Comparison of ENCODE assay signal across 26 mouse cellular contexts in the genomic region with DNA sequence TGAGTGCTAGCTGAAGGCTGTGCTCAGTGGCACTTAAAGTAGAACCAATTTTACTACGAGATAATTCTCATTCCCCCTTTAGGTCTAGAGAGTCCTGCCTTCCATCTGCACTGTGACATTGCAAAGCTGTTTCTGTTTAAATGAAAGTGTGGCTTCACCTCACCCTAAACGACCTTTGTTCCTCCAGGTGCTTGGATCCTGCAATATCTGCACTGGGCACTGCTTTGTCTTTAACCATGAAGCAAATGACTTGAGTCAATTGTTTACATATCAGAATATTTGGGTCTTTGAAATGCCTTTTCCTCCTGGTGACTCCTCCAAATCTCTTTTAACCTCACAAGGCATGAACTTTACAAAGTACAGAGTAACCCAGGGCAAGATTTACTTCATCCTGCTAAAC.
DNase-seq lines count a peak whose midpoint lies in the region; ATAC-seq and TF ChIP-seq lines count a peak whose summit lies in the region.
"Had no signal": no experiment of that assay in that cellular context is flagged by ENCODE, and none has a peak within 500 bp of the region (broad histone marks: within the 10 kb centered on the region; RNA-seq: fewer than 3 reads in every experiment).

No protein-coding gene starts in this region.

- no peak overlapping the region for H3K4me2 ChIP-seq in heart, embryonic 15.5 days
- no peak overlapping the region for H3K4me2 ChIP-seq in liver, embryonic 11.5 days
- H3K4me2 ChIP-seq: embryonic facial prominence, embryonic 13.5 days; forebrain, embryonic 15.5 days; heart, embryonic 11.5 days; hindbrain, embryonic 14.5 days; limb, embryonic 15.5 days; midbrain, embryonic 12.5 days; neural tube, embryonic 12.5 days had no signal

- no peak overlapping the region for H3K9ac ChIP-seq in heart, embryonic 15.5 days
- H3K9ac ChIP-seq in liver, adult 2 months (ENCODE audit: low read depth, low read length) = no peak overlapping the region
- no peak overlapping the region for H3K9ac ChIP-seq in liver, embryonic 11.5 days (ENCODE audit: low read depth, low read length)
- H3K9ac ChIP-seq: embryonic facial prominence, embryonic 13.5 days; forebrain, embryonic 15.5 days; hindbrain, embryonic 14.5 days; limb, embryonic 15.5 days; liver, postnatal 0 days; midbrain, embryonic 12.5 days; neural tube, embryonic 12.5 days had no signal

- 23% methylated on average over 2 of the region's 2 CpGs for WGBS in heart, embryonic 15.5 days
- 37% methylated on average over 2 of the region's 2 CpGs for WGBS in liver, adult 2 months
- 45% methylated on average over 2 of the region's 2 CpGs for WGBS in liver, embryonic 11.5 days
- WGBS in large intestine, adult 2 months = 17% methylated on average over 2 of the region's 2 CpGs

- H3K27ac ChIP-seq in heart, embryonic 15.5 days = peak overlapping the region; percentile 4; the same call in 1 of the 2 replicates
- H3K27ac ChIP-seq in liver, adult 2 months (replicated peaks; ENCODE audit: insufficient read depth, low read depth, low read length) = no peak overlapping the region
- H3K27ac ChIP-seq in liver, embryonic 11.5 days (ENCODE audit: low read depth, low read length) = no peak overlapping the region
- H3K27ac ChIP-seq: embryonic facial prominence, embryonic 13.5 days; forebrain, embryonic 10.5 days; forebrain, embryonic 15.5 days; hindbrain, embryonic 14.5 days; limb, embryonic 10.5 days; limb, embryonic 15.5 days; midbrain, embryonic 12.5 days; neural tube, embryonic 12.5 days had no signal

- no peak for DNase-seq in heart, postnatal 4 days
- peak; percentile 15 for DNase-seq in liver, adult 2 months (ENCODE audit: extremely low read depth, low read depth, low spot score)
- DNase-seq in liver, embryonic 11.5 days (ENCODE audit: low spot score) = no peak
- peak; percentile 52 for DNase-seq in large intestine, adult 2 months (ENCODE audit: low read depth, low spot score)
- DNase-seq in left cerebral cortex, postnatal 25 days (ENCODE audit: low spot score in 2 of 2) = no peak
- no peak for DNase-seq in gastrocnemius, postnatal 4 days (ENCODE audit: low spot score in 2 of 2)
- DNase-seq: adrenal gland, postnatal 25 days; cerebellum, adult 11-12 months; cerebellum, adult 9-11 months; gastrocnemius, postnatal 36 days; kidney, postnatal 36 days; liver, postnatal 0 days; lung, postnatal 36 days; right cerebral cortex, postnatal 4 days had no signal

- H3K36me3 ChIP-seq in heart, embryonic 15.5 days = no peaks in the 10 kb centered on the region; the same call in 1 of the 2 replicates
- H3K36me3 ChIP-seq in liver, adult 2 months (ENCODE audit: control insufficient read depth, insufficient read depth, low read length) = no peaks in the 10 kb centered on the region
- H3K36me3 ChIP-seq in liver, embryonic 11.5 days (ENCODE audit: control insufficient read depth, insufficient read depth, low read length) = no peaks in the 10 kb centered on the region
- H3K36me3 ChIP-seq: embryonic facial prominence, embryonic 13.5 days; forebrain, embryonic 10.5 days; forebrain, embryonic 15.5 days; limb, embryonic 10.5 days; limb, embryonic 15.5 days; midbrain, embryonic 12.5 days; neural tube, embryonic 12.5 days had no signal

- H3K4me1 ChIP-seq in heart, embryonic 15.5 days (replicated peaks) = peaks cover 24% of the 10 kb centered on the region
- no peaks in the 10 kb centered on the region for H3K4me1 ChIP-seq in liver, adult 2 months (ENCODE audit: control insufficient read depth, insufficient read depth, low read length)
- peaks cover 3% of the 10 kb centered on the region for H3K4me1 ChIP-seq in liver, embryonic 11.5 days (replicated peaks; ENCODE audit: control insufficient read depth, insufficient read depth, low read length)
- H3K4me1 ChIP-seq: limb, embryonic 15.5 days; midbrain, embryonic 12.5 days; neural tube, embryonic 12.5 days had no signal

- no peaks in the 10 kb centered on the region for H3K27me3 ChIP-seq in heart, embryonic 15.5 days
- no peaks in the 10 kb centered on the region for H3K27me3 ChIP-seq in liver, adult 2 months (ENCODE audit: control insufficient read depth, insufficient read depth, low read length)
- no peaks in the 10 kb centered on the region for H3K27me3 ChIP-seq in liver, embryonic 11.5 days (replicated peaks; ENCODE audit: control insufficient read depth, insufficient read depth, low read length)
- H3K27me3 ChIP-seq: embryonic facial prominence, embryonic 13.5 days; forebrain, embryonic 15.5 days; limb, embryonic 15.5 days; midbrain, embryonic 12.5 days; neural tube, embryonic 12.5 days had no signal

- intact Hi-C loops in left cerebral cortex, postnatal 25 days (cut with DNase I) = no loop called here

- TF ChIP-seq CTCF in liver, adult 2 months (IDR thresholded peaks at IDR 0.05; ENCODE audit: low read depth, low read length) = no peak

- no peak for ATAC-seq in heart, embryonic 15.5 days (replicated peaks; ENCODE audit: insufficient number of reproducible peaks, insufficient read depth, low FRiP score, low read depth)
- ATAC-seq in liver, embryonic 11.5 days (replicated peaks; ENCODE audit: low FRiP score) = no peak; the same call in 1 of the 2 replicates
- ATAC-seq: forebrain, embryonic 15.5 days; inflammation-experienced regulatory T-cells, adult 6 months; liver, postnatal 0 days had no signal

- H3K79me2 ChIP-seq in liver, adult 2 months (ENCODE audit: control insufficient read depth, insufficient read depth, low read length) = no peaks in the 10 kb centered on the region

- no peak overlapping the region for H3K4me3 ChIP-seq in heart, embryonic 15.5 days
- no peak overlapping the region for H3K4me3 ChIP-seq in liver, adult 2 months (ENCODE audit: insufficient read depth, low read depth, low read length)
- no peak overlapping the region for H3K4me3 ChIP-seq in liver, embryonic 11.5 days (ENCODE audit: low read depth, low read length)
- H3K4me3 ChIP-seq: embryonic facial prominence, embryonic 13.5 days; forebrain, embryonic 10.5 days; forebrain, embryonic 15.5 days; limb, embryonic 10.5 days; limb, embryonic 15.5 days; midbrain, embryonic 12.5 days; myocyte; neural tube, embryonic 12.5 days had no signal

- no peak for TF ChIP-seq POLR2A in liver, adult 2 months (IDR thresholded peaks at IDR 0.05; ENCODE audit: extremely low read depth, insufficient read depth, low read length)

- H3K9me3 ChIP-seq in heart, embryonic 15.5 days (replicated peaks) = no peaks in the 10 kb centered on the region
- no peaks in the 10 kb centered on the region for H3K9me3 ChIP-seq in liver, embryonic 11.5 days (ENCODE audit: control insufficient read depth, low read length)
- H3K9me3 ChIP-seq: embryonic facial prominence, embryonic 13.5 days; forebrain, embryonic 10.5 days; forebrain, embryonic 15.5 days; limb, embryonic 10.5 days; limb, embryonic 15.5 days; midbrain, embryonic 12.5 days; neural tube, embryonic 12.5 days had no signal

Comparison
In these comparisons a context has a peak if more than half of its experiments do, and no peak if none do; other contexts are left out.
1. DNase-seq: peak in liver, adult 2 months (single experiment) and large intestine, adult 2 months (single experiment); none in heart, postnatal 4 days (single experiment), liver, embryonic 11.5 days (single experiment), left cerebral cortex, postnatal 25 days (0 of 2) and gastrocnemius, postnatal 4 days (0 of 2).